Mouse (Mus musculus) adrenal gland, adult (tissue): ENCODE measurements around the gene Scaf8.

Source experiments
- DNase-seq, 2 experiments: peaks; one replicate each; pipeline ENCODE4 v3.0.0; 2022 to 2023; ENCODE audit warnings: low spot score in 1 of 2; ENCODE audit not compliant: inconsistent age in 2 of 2

Gene Scaf8

DNA sequence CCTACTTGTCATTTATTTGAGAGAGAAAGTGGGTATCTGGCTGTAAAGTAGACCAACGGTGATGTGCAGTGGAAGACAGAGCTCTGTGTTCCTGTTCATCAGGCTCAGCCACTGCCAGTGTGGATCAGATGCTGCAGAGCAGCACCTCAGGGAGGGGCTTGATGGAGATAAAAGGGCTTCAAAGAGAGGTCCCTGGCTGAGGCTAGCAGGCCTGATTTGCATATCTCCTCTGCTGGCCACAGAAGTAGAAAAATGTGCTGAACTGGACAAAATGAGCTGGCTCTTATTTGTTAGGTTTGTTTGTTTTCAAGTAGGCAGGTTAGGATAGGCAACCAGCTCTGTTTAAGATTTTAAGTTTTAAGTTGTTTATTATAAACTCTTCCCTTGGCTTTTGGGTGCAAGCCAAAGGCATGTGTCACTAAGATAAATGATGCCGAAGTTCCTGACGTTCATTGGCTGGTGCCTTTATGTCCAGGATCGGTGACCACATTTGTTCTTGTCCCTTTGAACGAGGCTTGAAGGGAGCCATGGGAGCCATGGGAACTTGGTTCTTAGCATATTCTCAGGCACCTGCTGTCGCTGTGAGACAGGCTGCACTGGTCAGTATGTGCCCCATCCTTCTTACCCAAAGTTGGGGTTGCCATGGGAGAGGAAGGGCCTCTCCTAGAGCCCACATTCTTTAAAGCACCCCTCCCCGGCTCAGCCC lies 132.0 kb downstream of the Scaf8 start:
- DNase-seq: peak; percentile 20 to 73
